Mouse (Mus musculus) limb, embryonic 11.5 days (tissue): ENCODE results near the gene Bri3bp. TPM values are rescaled to one million over a fixed set of nuclear protein-coding genes. Genes with fewer than 3 reads are reported as not detected.

ENCODE experiments used
- ATAC-seq: fragments of 200-750 bp; cut with Nextera tagmentation; 2 replicates; pipeline ENCODE4 v1.8.0; 2017; ENCODE audit warnings: low read depth; ENCODE audit not compliant: insufficient number of reproducible peaks, low FRiP score, low TSS enrichment
- DNase-seq: peaks from one replicate; pipeline ENCODE4 v3.0.0-alpha.2; 2015; ENCODE audit warnings: low spot score
- H3K27ac ChIP-seq: fragments of 300-500 bp; sonication (generic); replicated peaks from 2 replicates; pipeline ENCODE4 v1.5.1; 2014; ENCODE audit warnings: low read depth, mild to moderate bottlenecking, low read length
- H3K27me3 ChIP-seq: fragments of 300-500 bp; sonication (generic); 2 replicates; pipeline ENCODE4 v1.6.1; 2014; ENCODE audit warnings: mild to moderate bottlenecking, low read length, mixed read lengths; ENCODE audit not compliant: control insufficient read depth, insufficient read depth
- H3K36me3 ChIP-seq: fragments of 300-500 bp; sonication (generic); 2 replicates; pipeline ENCODE4 v1.6.1; 2014; ENCODE audit warnings: mild to moderate bottlenecking, low read length, moderate library complexity, mixed read lengths; ENCODE audit not compliant: control insufficient read depth, insufficient read depth
- H3K4me1 ChIP-seq: fragments of 300-500 bp; sonication (generic); 2 replicates; pipeline ENCODE4 v1.6.1; 2014; ENCODE audit warnings: low read length, mixed read lengths; ENCODE audit not compliant: control insufficient read depth, insufficient read depth
- H3K4me2 ChIP-seq: fragments of 300-500 bp; sonication (generic); 2 replicates; pipeline ENCODE4 v1.6.1; 2014; ENCODE audit warnings: low read depth, mild to moderate bottlenecking, moderate library complexity; ENCODE audit not compliant: severe bottlenecking
- H3K4me3 ChIP-seq: fragments of 300-500 bp; sonication (generic); 2 replicates; pipeline ENCODE4 v1.5.1; 2014; ENCODE audit warnings: low read depth, low read length
- H3K9ac ChIP-seq: fragments of 300-500 bp; sonication (generic); 2 replicates; pipeline ENCODE4 v1.6.1; 2014; ENCODE audit warnings: mild to moderate bottlenecking, low read length
- H3K9me3 ChIP-seq: fragments of 300-500 bp; sonication (generic); 2 replicates; pipeline ENCODE4 v1.6.1; 2016; ENCODE audit warnings: low read length; ENCODE audit not compliant: control insufficient read depth
- WGBS: fragments of 180-500 bp; shearing (Covaris S2); extraction: QIAGEN DNeasy Blood & Tissue Kit; methylation state at CpG from one replicate; pipeline ENCODE4 v1.1.7; 2014; 5-methylcytosine and 5-hydroxymethylcytosine counted together
- polyA plus RNA-seq: library from polyadenylated mRNA; unstranded; fragments of >200 nt; fragmentation: Nextera tagmentation; extraction: Ambion mirVana; gene quantifications from 2 replicates; pipeline ENCODE4 v1.2.1, GENCODE M21; 2014

The Bri3bp gene
- polyA plus RNA-seq, 1 experiment from 2014 or later = 39.3 TPM

DNA sequence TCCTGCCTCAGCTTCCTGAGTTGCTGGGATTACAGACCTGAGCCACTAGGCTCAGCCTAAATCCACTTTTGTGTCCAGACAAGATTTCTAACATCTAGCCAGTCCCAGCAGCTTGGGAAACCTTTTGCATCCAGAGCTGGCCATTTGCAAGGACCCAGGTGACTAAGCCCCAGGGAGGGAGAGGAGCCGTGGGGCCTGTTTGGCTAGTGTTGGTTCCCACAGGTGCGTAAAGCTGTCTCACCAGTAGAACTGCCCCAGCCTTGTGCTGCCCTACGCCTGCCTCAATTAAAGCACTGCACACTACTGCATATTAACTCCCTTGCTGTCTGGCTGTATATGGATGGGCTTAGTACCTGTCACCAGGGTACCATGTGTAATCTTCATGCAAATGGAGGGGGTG, 38.0 kb downstream of the Bri3bp start:
- H3K9me3 ChIP-seq = no peaks in the 10 kb centered on the region
- no peak for DNase-seq
- no peak overlapping the region for H3K4me2 ChIP-seq
- no peak overlapping the region for H3K27ac ChIP-seq
- no peak for ATAC-seq
- H3K4me3 ChIP-seq = no peak overlapping the region
- H3K9ac ChIP-seq = no peak overlapping the region
- peaks cover 21% of the 10 kb centered on the region for H3K4me1 ChIP-seq
- no peaks in the 10 kb centered on the region; the same call in 1 of the 2 replicates for H3K36me3 ChIP-seq
- no peaks in the 10 kb centered on the region for H3K27me3 ChIP-seq
- 87% methylated on average over 3 of the region's 3 CpGs for WGBS

DNA sequence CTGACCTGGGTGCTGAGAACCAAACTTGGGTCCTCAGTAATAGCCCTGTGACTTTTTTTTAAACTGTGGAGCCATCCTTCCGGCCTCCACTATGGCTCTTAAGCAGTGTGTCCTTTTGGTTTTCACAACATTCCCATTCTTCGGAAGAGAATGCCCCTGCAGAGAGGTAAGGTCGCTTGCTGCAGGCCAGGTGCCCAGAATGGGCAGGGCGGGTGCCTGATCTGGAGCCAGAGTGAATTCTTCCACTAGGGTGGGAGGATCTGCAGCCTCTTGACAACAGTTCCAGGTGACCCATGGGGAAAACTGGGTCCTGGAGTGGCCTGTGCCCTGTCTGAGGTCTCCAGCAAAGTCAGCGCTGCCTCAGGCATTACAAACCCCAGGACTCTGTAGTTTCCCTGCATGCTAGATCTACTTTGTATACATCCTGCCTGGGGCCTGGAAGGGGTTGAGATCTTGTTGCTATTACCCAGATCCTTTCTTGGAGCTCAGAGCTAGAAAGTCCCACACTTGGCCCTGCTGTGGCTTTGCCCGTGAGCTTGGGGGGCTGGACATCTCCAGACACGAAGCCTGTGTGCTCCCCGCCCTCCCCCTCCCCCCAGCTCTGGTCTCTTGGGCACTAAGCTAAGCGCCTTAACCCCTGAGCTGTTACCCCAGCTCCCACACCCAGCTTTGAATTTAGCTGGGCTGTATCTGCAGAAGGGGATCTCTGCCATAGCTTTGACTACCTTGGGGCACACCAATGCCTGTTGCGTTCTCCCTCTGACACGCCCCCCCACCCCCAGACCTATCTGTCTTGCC, 39.3 kb downstream of the Bri3bp start:
- no peak overlapping the region for H3K4me3 ChIP-seq
- WGBS = 86% methylated on average over 11 of the region's 11 CpGs
- H3K4me1 ChIP-seq = peaks cover 21% of the 10 kb centered on the region
- H3K9me3 ChIP-seq = no peaks in the 10 kb centered on the region
- H3K4me2 ChIP-seq = no peak overlapping the region
- H3K9ac ChIP-seq = no peak overlapping the region
- H3K27ac ChIP-seq = no peak overlapping the region
- DNase-seq = no peak
- no peaks in the 10 kb centered on the region for H3K27me3 ChIP-seq
- no peaks in the 10 kb centered on the region; the same call in 1 of the 2 replicates for H3K36me3 ChIP-seq
- ATAC-seq = no peak

DNA sequence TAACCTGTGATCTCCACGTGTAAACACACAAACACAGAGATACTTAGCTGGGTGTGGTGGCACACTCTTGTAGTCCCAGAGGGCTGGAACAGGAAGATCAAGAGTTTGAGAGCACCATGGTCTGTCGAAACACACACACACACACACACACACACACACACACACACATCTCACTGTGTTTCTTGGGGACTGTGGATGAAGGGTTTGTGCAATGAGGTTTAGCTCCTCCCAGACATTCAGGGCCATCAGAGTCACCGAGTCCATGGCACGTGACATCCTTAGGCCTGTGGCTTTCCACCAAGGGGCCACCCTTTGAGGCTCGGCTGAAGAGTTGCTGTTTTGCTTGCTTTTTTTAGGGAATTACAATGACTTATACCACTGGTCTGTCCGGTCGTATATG, 41.1 kb downstream of the Bri3bp start:
- H3K4me1 ChIP-seq = peaks cover 7% of the 10 kb centered on the region
- no peak overlapping the region for H3K9ac ChIP-seq
- DNase-seq (no peak), ATAC-seq (no peak)
- H3K27ac ChIP-seq = no peak overlapping the region
- no peaks in the 10 kb centered on the region; the same call in 1 of the 2 replicates for H3K36me3 ChIP-seq
- H3K9me3 ChIP-seq = no peaks in the 10 kb centered on the region
- H3K4me2 ChIP-seq = no peak overlapping the region
- no peaks in the 10 kb centered on the region for H3K27me3 ChIP-seq
- no peak overlapping the region for H3K4me3 ChIP-seq
- WGBS = 89% methylated on average over 7 of the region's 7 CpGs

DNA sequence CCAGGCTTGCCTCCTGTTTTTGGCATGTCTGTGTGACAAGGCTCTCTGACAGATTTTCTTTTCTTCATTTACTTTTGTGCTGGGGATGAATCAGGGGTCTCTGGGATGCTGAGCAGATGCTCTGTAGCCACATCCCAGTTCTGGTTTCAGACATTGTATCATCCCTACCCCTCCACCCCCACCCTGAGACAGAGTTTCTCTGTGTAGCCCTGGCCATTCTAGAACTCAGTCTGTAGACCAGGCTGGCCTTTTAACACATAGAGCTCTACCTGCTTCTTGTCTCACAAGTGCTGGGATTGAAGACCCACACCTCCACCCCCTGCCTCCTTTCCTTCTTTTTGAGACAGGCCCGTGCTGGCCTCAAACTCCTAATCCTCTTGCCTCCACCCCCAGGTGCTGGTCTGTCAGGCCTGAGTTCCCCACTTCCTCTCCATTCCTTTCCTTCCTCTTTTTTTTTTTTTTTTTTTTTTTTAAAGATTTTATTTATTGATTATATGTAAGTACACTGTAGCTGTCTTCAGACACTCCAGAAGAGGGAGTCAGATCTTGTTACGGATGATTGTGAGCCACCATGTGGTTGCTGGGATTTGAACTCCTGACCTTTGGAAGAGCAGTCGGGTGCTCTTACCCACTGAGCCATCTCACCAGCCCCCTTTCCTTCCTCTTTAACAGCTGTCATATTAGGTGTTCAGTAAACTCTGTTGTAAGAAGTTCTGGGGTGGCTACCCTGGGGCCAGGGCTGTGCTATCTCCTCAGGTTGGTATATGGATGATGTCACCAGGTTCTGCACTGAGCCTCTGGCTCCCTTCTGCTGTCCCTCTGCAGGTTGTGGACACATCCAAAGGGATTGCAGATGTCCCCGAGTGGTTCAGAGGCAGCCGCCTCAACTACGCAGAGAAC, 42.6 kb downstream of the Bri3bp start:
- Histone ChIP-seq H3K27ac (no peak overlapping the region), H3K9ac (no peak overlapping the region), H3K9me3 (no peaks in the 10 kb centered on the region), H3K4me2 (no peak overlapping the region), H3K36me3 (no peaks in the 10 kb centered on the region; the same call in 1 of the 2 replicates), H3K4me3 (no peak overlapping the region), H3K27me3 (no peaks in the 10 kb centered on the region), H3K4me1 (no peaks in the 10 kb centered on the region)
- DNase-seq (no peak), ATAC-seq (no peak)
- 83% methylated on average over 5 of the region's 6 CpGs for WGBS

DNA sequence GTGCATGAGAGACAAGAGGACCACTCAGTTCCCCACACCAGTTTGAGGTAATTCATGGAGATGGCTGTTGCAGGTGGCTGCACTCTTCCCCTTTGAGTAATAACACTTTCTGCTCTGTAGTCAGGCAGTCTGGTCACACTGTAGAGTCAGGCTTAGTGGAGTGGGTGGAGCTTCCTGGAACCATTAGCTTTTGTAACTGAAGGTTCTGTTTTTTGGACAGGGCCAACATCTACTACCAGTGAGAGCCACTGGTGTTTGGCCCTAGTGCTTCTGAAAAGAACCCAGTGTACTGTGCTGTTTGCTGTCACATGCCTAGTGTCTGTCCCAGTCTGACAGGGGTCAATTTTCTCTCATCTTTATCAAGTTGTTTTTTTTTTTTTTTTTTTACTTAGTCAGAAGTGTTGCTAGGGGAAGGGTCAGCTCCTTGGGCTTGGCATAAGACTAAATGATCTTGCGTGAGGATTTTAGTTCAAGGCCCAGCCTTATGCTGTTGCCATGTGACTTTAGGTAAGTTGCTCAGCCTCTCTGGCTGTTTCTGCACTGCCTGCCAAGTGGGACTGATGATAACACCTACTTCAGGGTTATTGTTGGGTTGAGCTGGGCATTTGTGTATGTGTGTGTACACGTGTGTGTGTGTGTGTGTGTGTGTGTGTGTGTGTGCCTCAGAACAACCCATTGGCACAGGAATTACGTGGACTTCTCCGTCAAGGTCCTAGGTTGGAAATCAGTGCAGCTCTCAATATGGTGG, 43.8 kb downstream of the Bri3bp start:
- Histone ChIP-seq H3K27ac (no peak overlapping the region), H3K9me3 (no peaks in the 10 kb centered on the region), H3K36me3 (peaks cover 2% of the 10 kb centered on the region; the same call in 1 of the 2 replicates), H3K27me3 (no peaks in the 10 kb centered on the region), H3K4me1 (no peaks in the 10 kb centered on the region), H3K9ac (no peak overlapping the region), H3K4me2 (no peak overlapping the region), H3K4me3 (no peak overlapping the region)
- 93% methylated on average over 4 of the region's 4 CpGs for WGBS
- no peak for DNase-seq
- ATAC-seq = no peak

DNA sequence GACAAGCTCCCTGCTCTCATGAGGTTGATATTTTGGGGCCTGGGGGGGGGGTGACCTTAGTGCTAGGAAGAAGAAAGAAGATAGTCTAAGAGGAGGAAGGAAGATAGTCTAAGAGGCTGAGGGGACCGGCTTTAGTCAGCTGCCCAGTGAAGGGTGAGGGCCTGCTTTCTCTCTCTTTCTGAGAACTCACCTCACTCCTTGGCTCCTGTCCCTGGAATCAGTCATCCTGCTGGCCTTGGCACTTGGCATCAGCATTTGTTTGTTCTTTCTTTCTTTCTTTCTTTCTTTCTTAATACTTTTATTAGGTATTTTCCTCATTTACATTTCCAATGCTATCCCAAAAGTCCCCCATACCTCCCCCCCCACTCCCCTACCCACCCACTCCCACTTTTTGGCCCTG, 44.7 kb downstream of the Bri3bp start:
- H3K27ac ChIP-seq = no peak overlapping the region
- H3K9ac ChIP-seq = no peak overlapping the region
- H3K9me3 ChIP-seq = no peaks in the 10 kb centered on the region
- WGBS = 89% methylated on average over 1 of the region's 1 CpGs
- H3K27me3 ChIP-seq = no peaks in the 10 kb centered on the region
- peaks cover 2% of the 10 kb centered on the region; the same call in 1 of the 2 replicates for H3K36me3 ChIP-seq
- H3K4me1 ChIP-seq = no peaks in the 10 kb centered on the region
- ATAC-seq = no peak
- H3K4me2 ChIP-seq = no peak overlapping the region
- H3K4me3 ChIP-seq = no peak overlapping the region
- no peak for DNase-seq

DNA sequence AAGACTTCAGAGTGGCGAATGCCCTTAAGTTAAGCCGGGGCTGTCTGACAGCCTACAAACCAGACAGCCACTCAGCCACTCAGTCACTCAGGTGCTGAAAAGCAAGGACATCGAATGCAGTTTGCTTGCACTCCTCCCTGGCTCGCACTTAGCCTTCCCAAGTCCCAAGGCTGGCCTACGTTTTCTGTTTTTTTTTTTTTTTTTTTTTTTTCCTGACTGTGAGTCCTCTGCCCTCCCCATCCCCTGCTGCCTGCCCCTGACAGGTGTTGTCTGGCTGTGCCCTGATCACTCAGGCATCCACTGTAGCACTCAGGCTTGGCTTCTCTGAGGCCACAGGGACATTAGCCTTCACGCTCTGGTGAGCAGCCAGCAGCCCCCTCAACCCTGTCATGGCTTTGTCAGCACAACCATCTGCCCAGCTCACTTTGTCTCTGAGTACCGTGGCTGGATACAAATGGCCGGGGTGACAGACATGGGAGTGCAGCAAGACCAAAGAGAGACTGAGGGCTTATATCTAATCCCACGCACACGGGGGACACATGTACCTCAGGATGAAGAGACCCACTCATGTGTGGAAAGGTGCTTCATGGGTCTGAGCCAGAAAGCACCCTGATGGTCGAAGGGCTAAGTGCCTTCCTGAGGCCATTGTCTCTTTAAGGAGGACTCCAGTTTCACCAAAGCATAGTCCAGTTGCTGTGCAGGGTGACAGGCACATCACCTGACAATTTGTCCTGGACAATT, 46.2 kb downstream of the Bri3bp start:
- H3K36me3 ChIP-seq = peaks cover 4% of the 10 kb centered on the region; the same call in 1 of the 2 replicates
- WGBS = 80% methylated on average over 11 of the region's 11 CpGs
- H3K9ac ChIP-seq = no peak overlapping the region
- no peak overlapping the region for H3K27ac ChIP-seq
- no peak overlapping the region for H3K4me3 ChIP-seq
- H3K4me1 ChIP-seq = no peaks in the 10 kb centered on the region
- H3K27me3 ChIP-seq = no peaks in the 10 kb centered on the region
- ATAC-seq = no peak
- no peaks in the 10 kb centered on the region for H3K9me3 ChIP-seq
- DNase-seq = no peak
- H3K4me2 ChIP-seq = no peak overlapping the region
